Mouse (Mus musculus): Measurements from ENCODE around the gene Gm49387.

GRCm38 (mm10) chr14:31557784-31558183 lies 82.9 kb downstream of the Gm49387 start:
- no peak for TF ChIP-seq TCF12 (IDR thresholded peaks at IDR 0.05; ENCODE audit: insufficient read depth, poor library complexity, severe bottlenecking)
- no peak for TF ChIP-seq MAX (IDR thresholded peaks at IDR 0.05; ENCODE audit: low read depth)
- no peak for TF ChIP-seq POLR2A (IDR thresholded peaks at IDR 0.05; ENCODE audit: insufficient read length, low read depth)
- TF ChIP-seq USF1 (IDR thresholded peaks at IDR 0.05; ENCODE audit: low read depth) = no peak
- no peak for TF ChIP-seq POLR2AphosphoS2 (IDR thresholded peaks at IDR 0.05; ENCODE audit: insufficient read length, low read depth)

Measured in myocyte (in vitro differentiated cells).